Mouse (Mus musculus) lung, embryonic 16.5 days (tissue): ENCODE data around the gene Ccdc121. TPM values are rescaled to one million over a fixed set of nuclear protein-coding genes. Genes with fewer than 3 reads are reported as not detected.
A peak's percentile ranks its signal among the peaks of the same experiment; 100 is the strongest.
"Not testable (repeated sequence)": the region's sequence is repeated elsewhere in the genome, so short reads cannot be mapped to it uniquely, and the experiment has no call there.

Experiments used
- ATAC-seq: fragments of 200-750 bp; cut with Nextera tagmentation; 2 replicates; pipeline ENCODE4 v1.8.0; 2017; ENCODE audit warnings: low read depth, mild to moderate bottlenecking, moderate library complexity
- H3K27ac ChIP-seq: fragments of 300-500 bp; sonication (generic); 2 replicates; pipeline ENCODE4 v1.5.1; 2014; ENCODE audit warnings: mild to moderate bottlenecking, control low read depth, low read length
- H3K27me3 ChIP-seq: fragments of 300-500 bp; sonication (generic); 2 replicates; pipeline ENCODE4 v1.6.1; 2014; ENCODE audit warnings: low read depth, low read length, mixed read lengths; ENCODE audit not compliant: control insufficient read depth, insufficient read depth
- H3K36me3 ChIP-seq: fragments of 300-500 bp; sonication (generic); 2 replicates; pipeline ENCODE4 v1.6.1; 2014; ENCODE audit warnings: low read length; ENCODE audit not compliant: control insufficient read depth, insufficient read depth
- H3K4me1 ChIP-seq: fragments of 300-500 bp; sonication (generic); replicated peaks from 2 replicates; pipeline ENCODE4 v1.6.1; 2014; ENCODE audit warnings: low read length, mixed read lengths; ENCODE audit not compliant: control insufficient read depth, insufficient read depth
- H3K4me2 ChIP-seq: fragments of 300-500 bp; sonication (generic); 2 replicates; pipeline ENCODE4 v1.6.1; 2014; ENCODE audit warnings: low read depth, low read length, control low read depth
- H3K4me3 ChIP-seq: fragments of 300-500 bp; sonication (generic); 2 replicates; pipeline ENCODE4 v1.5.1; 2014; ENCODE audit warnings: mild to moderate bottlenecking, low read length, control low read depth
- H3K9ac ChIP-seq: fragments of 300-500 bp; sonication (generic); 2 replicates; pipeline ENCODE4 v1.6.1; 2014; ENCODE audit warnings: low read length, control low read depth
- H3K9me3 ChIP-seq: fragments of 300-500 bp; sonication (generic); 2 replicates; pipeline ENCODE4 v1.6.1; 2016; ENCODE audit warnings: low read length; ENCODE audit not compliant: control insufficient read depth
- WGBS: fragments of 180-500 bp; shearing (Covaris S2); extraction: QIAGEN DNeasy Blood & Tissue Kit; methylation state at CpG from one replicate; pipeline ENCODE4 v1.1.7; 2014; 5-methylcytosine and 5-hydroxymethylcytosine counted together
- polyA plus RNA-seq: library from polyadenylated mRNA; unstranded; fragments of >200 nt; fragmentation: Nextera tagmentation; extraction: Ambion mirVana; gene quantifications from 2 replicates; pipeline ENCODE4 v1.2.1, GENCODE M21; 2015

Ccdc121 gene
- polyA plus RNA-seq, 1 experiment from 2014 or later, result 0.58 TPM

- Histone ChIP-seq H3K4me1 (no peaks in the 10 kb centered on the region), H3K27me3 (no peaks in the 10 kb centered on the region), H3K4me2 (no peak overlapping the region), H3K36me3 (no peaks in the 10 kb centered on the region), H3K4me3 (no peak overlapping the region), H3K9ac (no peak overlapping the region), H3K9me3 (no peaks in the 10 kb centered on the region), H3K27ac (no peak overlapping the region)
- WGBS, result 80% methylated on average over 4 of the region's 4 CpGs
- no peak for ATAC-seq
Observed at GRCm38 (mm10) chr1:181519137-181519536, 7.9 kb upstream of the Ccdc121 start.

- Histone ChIP-seq H3K4me3 (no peak overlapping the region), H3K36me3 (no peaks in the 10 kb centered on the region), H3K4me1 (no peaks in the 10 kb centered on the region), H3K4me2 (no peak overlapping the region), H3K9me3 (no peaks in the 10 kb centered on the region), H3K27me3 (no peaks in the 10 kb centered on the region), H3K9ac (no peak overlapping the region), H3K27ac (no peak overlapping the region)
- WGBS, result 73% methylated on average over 9 of the region's 9 CpGs
- ATAC-seq, result no peak
Observed at GRCm38 (mm10) chr1:181518046-181518445, 6.8 kb upstream of the Ccdc121 start.

GRCm38 (mm10) chr1:181512430-181513129 lies 1.3 kb upstream of the Ccdc121 start:
- H3K4me3 ChIP-seq, result no peak overlapping the region
- H3K4me1 ChIP-seq, result peaks cover 12% of the 10 kb centered on the region
- H3K9ac ChIP-seq, result no peak overlapping the region
- H3K36me3 ChIP-seq, result no peaks in the 10 kb centered on the region
- no peaks in the 10 kb centered on the region for H3K27me3 ChIP-seq
- no peak overlapping the region for H3K4me2 ChIP-seq
- ATAC-seq, result peak; percentile 93
- H3K9me3 ChIP-seq, result no peaks in the 10 kb centered on the region
- peak overlapping the region; percentile 65 for H3K27ac ChIP-seq
- 53% methylated on average over 15 of the region's 15 CpGs for WGBS

GRCm38 (mm10) chr1:181510855-181511254 lies 396 bp downstream of the Ccdc121 start:
- ATAC-seq, H3K4me3 ChIP-seq, H3K9me3 ChIP-seq, H3K36me3 ChIP-seq, H3K9ac ChIP-seq, H3K4me2 ChIP-seq, H3K27ac ChIP-seq, H3K27me3 ChIP-seq: not testable (repeated sequence)
- WGBS, result 58% methylated on average over 11 of the region's 11 CpGs
- peaks cover 12% of the 10 kb centered on the region for H3K4me1 ChIP-seq

- no peak overlapping the region for H3K9ac ChIP-seq
- 29% methylated on average over 8 of the region's 8 CpGs for WGBS
- no peak overlapping the region for H3K27ac ChIP-seq
- H3K4me3 ChIP-seq, result no peak overlapping the region
- no peaks in the 10 kb centered on the region for H3K36me3 ChIP-seq
- H3K9me3 ChIP-seq, result no peaks in the 10 kb centered on the region
- peak; percentile 47; the same call in 1 of the 2 replicates for ATAC-seq
- no peak overlapping the region for H3K4me2 ChIP-seq
- H3K27me3 ChIP-seq, result no peaks in the 10 kb centered on the region; the same call in 1 of the 2 replicates
- H3K4me1 ChIP-seq, result 0 out of 2 replicates have a peak, but pooled peaks cover 7% of the 10 kb centered on the region
Observed at GRCm38 (mm10) chr1:181505367-181505766, 5.9 kb downstream of the Ccdc121 start.

- Histone ChIP-seq H3K36me3 (no peaks in the 10 kb centered on the region), H3K9me3 (no peaks in the 10 kb centered on the region), H3K4me3 (no peak overlapping the region), H3K27me3 (no peaks in the 10 kb centered on the region; the same call in 1 of the 2 replicates), H3K4me2 (no peak overlapping the region), H3K9ac (no peak overlapping the region), H3K27ac (no peak overlapping the region), H3K4me1 (0 out of 2 replicates have a peak, but pooled peaks cover 4% of the 10 kb centered on the region)
- 94% methylated on average over 2 of the region's 2 CpGs for WGBS
- no peak for ATAC-seq
Observed at GRCm38 (mm10) chr1:181503471-181503870, 7.8 kb downstream of the Ccdc121 start.

GRCm38 (mm10) chr1:181484696-181485095 lies 26.6 kb downstream of the Ccdc121 start:
- H3K4me2 ChIP-seq, result no peak overlapping the region
- WGBS, result 75% methylated on average over 5 of the region's 5 CpGs
- no peak for ATAC-seq

GRCm38 (mm10) chr1:181476557-181476956 lies 34.7 kb downstream of the Ccdc121 start:
- 54% methylated on average over 6 of the region's 6 CpGs for WGBS
- Histone ChIP-seq H3K9ac (no peak overlapping the region), H3K9me3 (peaks cover 2% of the 10 kb centered on the region; the same call in 1 of the 2 replicates), H3K36me3 (no peaks in the 10 kb centered on the region), H3K4me2 (no peak overlapping the region), H3K27ac (no peak overlapping the region), H3K4me1 (peaks cover 2% of the 10 kb centered on the region; the same call in 1 of the 2 replicates), H3K27me3 (no peaks in the 10 kb centered on the region), H3K4me3 (no peak overlapping the region)
- no peak for ATAC-seq

More at GRCm38 (mm10) chr1:181484696-181485095, 26.6 kb downstream of the Ccdc121 start:
- Histone ChIP-seq H3K4me1 (no peaks in the 10 kb centered on the region), H3K27ac (no peak overlapping the region), H3K36me3 (no peaks in the 10 kb centered on the region), H3K27me3 (no peaks in the 10 kb centered on the region), H3K4me3 (no peak overlapping the region), H3K9ac (no peak overlapping the region), H3K9me3 (no peaks in the 10 kb centered on the region)

GRCm38 (mm10) chr1:181476141-181476540 lies 35.1 kb downstream of the Ccdc121 start:
- Histone ChIP-seq H3K4me3 (no peak overlapping the region), H3K9ac (no peak overlapping the region), H3K36me3 (no peaks in the 10 kb centered on the region), H3K27me3 (no peaks in the 10 kb centered on the region), H3K4me2 (no peak overlapping the region), H3K27ac (no peak overlapping the region), H3K4me1 (peaks cover 2% of the 10 kb centered on the region; the same call in 1 of the 2 replicates), H3K9me3 (peaks cover 5% of the 10 kb centered on the region; the same call in 1 of the 2 replicates)
- WGBS, result 57% methylated on average over 8 of the region's 8 CpGs
- ATAC-seq, result no peak
